Mouse (Mus musculus) embryonic facial prominence, embryonic 12.5 days (tissue): Measurements from ENCODE around the gene 5430402E10Rik. TPM values are rescaled to one million over a fixed set of nuclear protein-coding genes. Genes with fewer than 3 reads are reported as not detected.
"Not testable (repeated sequence)": the region's sequence is repeated elsewhere in the genome, so short reads cannot be mapped to it uniquely, and the experiment has no call there.

ENCODE experiments used
- ATAC-seq: fragments of 200-750 bp; cut with Nextera tagmentation; 2 replicates; pipeline ENCODE4 v1.8.0; 2017; ENCODE audit not compliant: insufficient number of reproducible peaks, insufficient read depth, low FRiP score, low TSS enrichment
- H3K27ac ChIP-seq: fragments of 300-500 bp; sonication (generic); 2 replicates; pipeline ENCODE4 v1.5.1; 2016; ENCODE audit warnings: mild to moderate bottlenecking
- H3K27me3 ChIP-seq: fragments of 300-500 bp; sonication (generic); 2 replicates; pipeline ENCODE4 v1.6.1; 2016; ENCODE audit warnings: mild to moderate bottlenecking, moderate library complexity
- H3K36me3 ChIP-seq: fragments of 300-500 bp; sonication (generic); 2 replicates; pipeline ENCODE4 v1.6.1; 2016; ENCODE audit warnings: mild to moderate bottlenecking
- H3K4me1 ChIP-seq: fragments of 300-500 bp; sonication (generic); 2 replicates; pipeline ENCODE4 v1.6.1; 2016
- H3K4me2 ChIP-seq: fragments of 300-500 bp; sonication (generic); replicated peaks from 2 replicates; pipeline ENCODE4 v1.6.1; 2016; ENCODE audit warnings: mild to moderate bottlenecking, moderate library complexity
- H3K4me3 ChIP-seq: fragments of 300-500 bp; sonication (generic); 2 replicates; pipeline ENCODE4 v1.5.1; 2016; ENCODE audit warnings: mild to moderate bottlenecking
- H3K9ac ChIP-seq: fragments of 300-500 bp; sonication (generic); 2 replicates; pipeline ENCODE4 v1.6.1; 2016; ENCODE audit warnings: mild to moderate bottlenecking, moderate library complexity
- H3K9me3 ChIP-seq: fragments of 300-500 bp; sonication (generic); 2 replicates; pipeline ENCODE4 v1.6.1; 2016; ENCODE audit warnings: mild to moderate bottlenecking, moderate library complexity
- WGBS: fragments of 180-500 bp; shearing (Covaris S2); methylation state at CpG from one replicate; pipeline ENCODE4 v1.1.7; 2016; 5-methylcytosine and 5-hydroxymethylcytosine counted together
- polyA plus RNA-seq: library from polyadenylated mRNA; unstranded; fragments of >200 nt; fragmentation: Nextera tagmentation; extraction: Ambion mirVana; gene quantifications from 2 replicates; pipeline ENCODE4 v1.2.1, GENCODE M21; 2016

5430402E10Rik gene
- polyA plus RNA-seq: not detected in 2 replicates

GRCm38 (mm10) chrX:77924962-77925361, at the start of gene 5430402E10Rik:
Gene 5430402E10Rik, minus strand, starts transcription at chrX:77925062.
- not testable (repeated sequence) for H3K27ac ChIP-seq, H3K4me3 ChIP-seq, H3K9me3 ChIP-seq, ATAC-seq, H3K9ac ChIP-seq, H3K4me1 ChIP-seq, H3K4me2 ChIP-seq, H3K27me3 ChIP-seq, H3K36me3 ChIP-seq
- WGBS: 90% methylated on average over 1 of the region's 1 CpGs

GRCm38 (mm10) chrX:77880033-77880432, 44.8 kb downstream of the 5430402E10Rik start:
- H3K4me1 ChIP-seq, H3K4me2 ChIP-seq, H3K9me3 ChIP-seq, H3K9ac ChIP-seq, H3K36me3 ChIP-seq, H3K4me3 ChIP-seq, ATAC-seq, H3K27ac ChIP-seq, H3K27me3 ChIP-seq: not testable (repeated sequence)
- 52% methylated on average over 2 of the region's 4 CpGs for WGBS

Other genes with a start within 250 kb of the 5430402E10Rik start
- 17.8 and 19.5 TPM in 2 replicates for gene Prkx, start 128.8 kb downstream of the 5430402E10Rik start, polyA plus RNA-seq
- gene Pbsn, start 71.4 kb downstream of the 5430402E10Rik start, polyA plus RNA-seq: not detected in 2 replicates
- not detected in 2 replicates for gene Gm14744, start 60.3 kb downstream of the 5430402E10Rik start, polyA plus RNA-seq
- gene Obp1a, start 166.3 kb upstream of the 5430402E10Rik start, polyA plus RNA-seq: not detected in 2 replicates
- not detected in 2 replicates for gene Gm5938, start 200.4 kb upstream of the 5430402E10Rik start, polyA plus RNA-seq